Mouse (Mus musculus): ENCODE measurements around the gene Tmem161a. TPM values are rescaled to one million over a fixed set of nuclear protein-coding genes. Genes with fewer than 3 reads are reported as not detected.

Gene Tmem161a
- total and polyA plus RNA-seq, 2 experiments, result 20.4 to 60.4 TPM

DNA sequence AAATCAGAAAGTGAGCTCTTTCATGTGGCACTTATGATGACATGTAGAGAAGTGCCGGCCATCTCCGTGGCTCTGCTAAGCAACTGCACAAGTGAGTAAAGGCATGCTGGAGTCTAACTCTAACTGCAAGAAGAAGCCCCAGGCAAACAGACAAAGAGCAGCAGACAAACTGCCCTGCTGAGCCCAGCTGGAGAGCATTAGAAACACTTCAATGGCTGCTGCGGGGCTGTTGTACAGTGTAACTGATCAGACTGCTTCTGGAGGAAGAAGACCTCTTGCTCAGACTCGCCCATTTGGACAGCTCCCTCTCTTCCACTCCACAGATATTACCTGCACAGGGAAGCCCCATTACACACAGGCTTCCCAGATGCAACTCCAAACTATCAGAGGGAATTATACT lies 55.8 kb downstream of the Tmem161a start:
- DNase-seq (ENCODE audit: extremely low read depth, low read depth, low spot score), result no peak
- Histone ChIP-seq H3K36me3 (ENCODE audit: control insufficient read depth, insufficient read depth, low read length) (peaks cover 3% of the 10 kb centered on the region; the same call in 1 of the 2 replicates), H3K27ac (replicated peaks; ENCODE audit: insufficient read depth, low read depth, low read length) (no peak overlapping the region), H3K79me2 (ENCODE audit: control insufficient read depth, insufficient read depth, low read length) (no peaks in the 10 kb centered on the region; the same call in 1 of the 2 replicates), H3K9ac (ENCODE audit: low read depth, low read length) (no peak overlapping the region), H3K4me1 (ENCODE audit: control insufficient read depth, insufficient read depth, low read length) (no peaks in the 10 kb centered on the region), H3K27me3 (ENCODE audit: control insufficient read depth, insufficient read depth, low read length) (no peaks in the 10 kb centered on the region), H3K4me3 (ENCODE audit: insufficient read depth, low read depth, low read length) (no peak overlapping the region)
- WGBS, result 95% methylated on average over 4 of the region's 4 CpGs
- TF ChIP-seq CTCF (IDR thresholded peaks at IDR 0.05; ENCODE audit: low read depth, low read length), result no peak
- TF ChIP-seq POLR2A (IDR thresholded peaks at IDR 0.05; ENCODE audit: extremely low read depth, insufficient read depth, low read length), result no peak

DNA sequence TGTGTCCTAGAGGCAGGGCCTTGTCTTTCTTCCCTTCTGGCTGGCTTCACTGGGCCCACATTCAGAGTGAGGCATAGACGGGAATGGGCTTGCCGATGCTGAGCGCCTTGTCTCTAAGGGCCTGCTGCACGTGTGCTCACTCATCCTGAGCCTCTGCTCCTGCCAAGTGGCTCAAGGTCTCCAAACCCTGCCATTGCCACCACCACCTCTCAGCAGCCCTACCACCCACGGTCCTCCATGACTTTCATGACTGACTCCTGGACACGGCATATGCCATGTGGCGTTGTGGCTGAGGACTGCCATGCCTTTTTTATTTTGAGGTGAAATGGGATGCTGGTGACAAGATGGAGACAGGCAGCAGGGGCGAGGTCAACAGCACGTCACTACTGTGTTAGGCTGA lies 58.7 kb downstream of the Tmem161a start:
- 94% methylated on average over 9 of the region's 9 CpGs for WGBS
- DNase-seq (ENCODE audit: extremely low read depth, low read depth, low spot score), result no peak

More for the DNA sequence above, 58.7 kb downstream of the Tmem161a start:
- H3K4me1 ChIP-seq (ENCODE audit: control insufficient read depth, insufficient read depth, low read length), result peaks cover 10% of the 10 kb centered on the region
- H3K4me3 ChIP-seq (ENCODE audit: insufficient read depth, low read depth, low read length), result no peak overlapping the region
- no peak overlapping the region for H3K27ac ChIP-seq (replicated peaks; ENCODE audit: insufficient read depth, low read depth, low read length)
- H3K9ac ChIP-seq (ENCODE audit: low read depth, low read length), result no peak overlapping the region
- no peaks in the 10 kb centered on the region; the same call in 1 of the 2 replicates for H3K79me2 ChIP-seq (ENCODE audit: control insufficient read depth, insufficient read depth, low read length)
- TF ChIP-seq CTCF (IDR thresholded peaks at IDR 0.05; ENCODE audit: low read depth, low read length), result no peak
- no peak for TF ChIP-seq POLR2A (IDR thresholded peaks at IDR 0.05; ENCODE audit: extremely low read depth, insufficient read depth, low read length)
- H3K36me3 ChIP-seq (ENCODE audit: control insufficient read depth, insufficient read depth, low read length), result peaks cover 3% of the 10 kb centered on the region; the same call in 1 of the 2 replicates
- no peaks in the 10 kb centered on the region for H3K27me3 ChIP-seq (ENCODE audit: control insufficient read depth, insufficient read depth, low read length)

Other genes starting within 250 kb of the Tmem161a start
- 11.2 and 16.8 TPM in 2 replicates for gene Gatad2a, start 176.0 kb upstream of the Tmem161a start, total RNA-seq (2014; rRNA removed)
- gene Gatad2a, start 176.0 kb upstream of the Tmem161a start, polyA plus RNA-seq (2012; rRNA removed), result 35.0 and 35.5 TPM in 2 replicates
- 18.0 and 24.4 TPM in 2 replicates for gene Mau2, start 129.6 kb upstream of the Tmem161a start, total RNA-seq (2014; rRNA removed)
- gene Mau2, start 129.6 kb upstream of the Tmem161a start, polyA plus RNA-seq (2012; rRNA removed), result 30.1 and 40.5 TPM in 2 replicates
- gene Sugp1, start 129.5 kb upstream of the Tmem161a start, total RNA-seq (2014; rRNA removed), result 5.1 and 5.6 TPM in 2 replicates
- gene Sugp1, start 129.5 kb upstream of the Tmem161a start, polyA plus RNA-seq (2012; rRNA removed), result 5.1 and 5.3 TPM in 2 replicates
- 43.8 and 67.9 TPM in 2 replicates for gene Tm6sf2, start 99.4 kb upstream of the Tmem161a start, total RNA-seq (2014; rRNA removed)
- gene Tm6sf2, start 99.4 kb upstream of the Tmem161a start, polyA plus RNA-seq (2012; rRNA removed), result 152 and 203 TPM in 2 replicates
- gene Hapln4, start 88.9 kb upstream of the Tmem161a start, total RNA-seq (2014; rRNA removed), result 2.2 and 4.2 TPM in 2 replicates
- 4.4 and 8.8 TPM in 2 replicates for gene Hapln4, start 88.9 kb upstream of the Tmem161a start, polyA plus RNA-seq (2012; rRNA removed)
- gene Ncan, start 51.5 kb upstream of the Tmem161a start, total RNA-seq (2014; rRNA removed), result under 0.01 TPM in 1 of 2 replicates, not detected in the other
- gene Ncan, start 51.5 kb upstream of the Tmem161a start, polyA plus RNA-seq (2012; rRNA removed), result not detected in 2 replicates
- gene Nr2c2ap, start 41.0 kb upstream of the Tmem161a start, total RNA-seq (2014; rRNA removed), result 3.3 and 4.4 TPM in 2 replicates
- gene Nr2c2ap, start 41.0 kb upstream of the Tmem161a start, polyA plus RNA-seq (2012; rRNA removed), result 15.0 and 16.6 TPM in 2 replicates
- 9.4 and 13.6 TPM in 2 replicates for gene Rfxank, start 33.2 kb upstream of the Tmem161a start, total RNA-seq (2014; rRNA removed)
- gene Rfxank, start 33.2 kb upstream of the Tmem161a start, polyA plus RNA-seq (2012; rRNA removed), result 16.0 and 27.8 TPM in 2 replicates
- 20.1 and 20.7 TPM in 2 replicates for gene Borcs8, start 32.9 kb upstream of the Tmem161a start, total RNA-seq (2014; rRNA removed)
- gene Borcs8, start 32.9 kb upstream of the Tmem161a start, polyA plus RNA-seq (2012; rRNA removed), result 53.4 and 55.0 TPM in 2 replicates
- gene Mef2b, start 32.6 kb upstream of the Tmem161a start, total RNA-seq (2014; rRNA removed), result 0.09 and 0.34 TPM in 2 replicates
- gene Mef2b, start 32.6 kb upstream of the Tmem161a start, polyA plus RNA-seq (2012; rRNA removed), result not detected in 2 replicates
- 31.4 and 48.5 TPM in 2 replicates for gene Slc25a42, start 39.9 kb downstream of the Tmem161a start, total RNA-seq (2014; rRNA removed)
- gene Slc25a42, start 39.9 kb downstream of the Tmem161a start, polyA plus RNA-seq (2012; rRNA removed), result 96.9 and 117 TPM in 2 replicates
- gene Sugp2, start 61.9 kb downstream of the Tmem161a start, total RNA-seq (2014; rRNA removed), result 5.3 and 7.0 TPM in 2 replicates
- 9.7 and 12.4 TPM in 2 replicates for gene Sugp2, start 61.9 kb downstream of the Tmem161a start, polyA plus RNA-seq (2012; rRNA removed)
- 4.4 and 6.2 TPM in 2 replicates for gene Armc6, start 62.1 kb downstream of the Tmem161a start, total RNA-seq (2014; rRNA removed)
- 9.6 and 11.6 TPM in 2 replicates for gene Armc6, start 62.1 kb downstream of the Tmem161a start, polyA plus RNA-seq (2012; rRNA removed)
- 1.4 and 2.6 TPM in 2 replicates for gene Homer3, start 110.5 kb downstream of the Tmem161a start, total RNA-seq (2014; rRNA removed)
- 3.1 and 3.7 TPM in 2 replicates for gene Homer3, start 110.5 kb downstream of the Tmem161a start, polyA plus RNA-seq (2012; rRNA removed)
- gene Ddx49, start 130.1 kb downstream of the Tmem161a start, total RNA-seq (2014; rRNA removed), result 19.3 and 22.7 TPM in 2 replicates
- 24.4 and 36.5 TPM in 2 replicates for gene Ddx49, start 130.1 kb downstream of the Tmem161a start, polyA plus RNA-seq (2012; rRNA removed)
- gene Cope, start 130.2 kb downstream of the Tmem161a start, total RNA-seq (2014; rRNA removed), result 169 and 197 TPM in 2 replicates
- gene Cope, start 130.2 kb downstream of the Tmem161a start, polyA plus RNA-seq (2012; rRNA removed), result 327 and 394 TPM in 2 replicates
- not detected in 2 replicates for gene Cers1, start 143.4 kb downstream of the Tmem161a start, total RNA-seq (2014; rRNA removed)
- gene Cers1, start 143.4 kb downstream of the Tmem161a start, polyA plus RNA-seq (2012; rRNA removed), result 0.04 TPM in 2 replicates
- gene Gdf1, start 157.5 kb downstream of the Tmem161a start, total RNA-seq (2014; rRNA removed), result not detected in 2 replicates
- gene Gdf1, start 157.5 kb downstream of the Tmem161a start, polyA plus RNA-seq (2012; rRNA removed), result not detected in 2 replicates
- 19.0 and 26.3 TPM in 2 replicates for gene Upf1, start 180.9 kb downstream of the Tmem161a start, total RNA-seq (2014; rRNA removed)
- 20.3 and 22.3 TPM in 2 replicates for gene Upf1, start 180.9 kb downstream of the Tmem161a start, polyA plus RNA-seq (2012; rRNA removed)
- not detected in 2 replicates for gene Comp, start 201.2 kb downstream of the Tmem161a start, total RNA-seq (2014; rRNA removed)
- 0.24 TPM in 1 of 2 replicates, not detected in the other for gene Comp, start 201.2 kb downstream of the Tmem161a start, polyA plus RNA-seq (2012; rRNA removed)